28 mouse cellular contexts compared by ENCODE assay signal in the genomic region with DNA sequence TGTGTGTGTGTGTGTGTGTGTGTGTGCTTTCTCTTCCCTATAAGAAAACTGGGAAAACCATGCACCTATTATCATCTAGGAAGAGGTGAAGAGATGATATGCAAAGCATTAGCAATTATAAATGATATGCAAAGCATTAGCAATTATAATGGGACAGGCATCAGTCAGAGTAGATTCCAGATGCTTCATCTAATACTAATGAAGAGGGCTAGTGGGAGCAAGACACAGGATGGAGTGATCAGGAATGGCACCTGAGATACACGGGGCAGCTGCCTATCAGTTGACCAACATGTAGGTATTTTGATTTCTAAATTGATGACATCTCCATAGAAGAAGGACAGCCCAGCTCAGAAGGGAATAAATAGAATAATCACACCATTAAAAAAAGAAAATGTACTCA.
"Had no signal": no experiment of that assay in that cellular context is flagged by ENCODE, and none has a peak within 500 bp of the region (broad histone marks: within the 10 kb centered on the region; RNA-seq: fewer than 3 reads in every experiment).

No protein-coding gene starts in this region.

- ATAC-seq: forebrain, embryonic 13.5 days; forebrain, embryonic 14.5 days; forebrain, embryonic 15.5 days; forebrain, embryonic 16.5 days; forebrain, postnatal 0 days had no signal

- H3K27me3 ChIP-seq: embryonic facial prominence, embryonic 12.5 days; embryonic facial prominence, embryonic 13.5 days; embryonic facial prominence, embryonic 15.5 days; forebrain, embryonic 12.5 days; forebrain, embryonic 13.5 days; forebrain, embryonic 15.5 days had no signal

- H3K4me3 ChIP-seq: embryonic facial prominence, embryonic 10.5 days; embryonic facial prominence, embryonic 12.5 days; embryonic facial prominence, embryonic 13.5 days; embryonic facial prominence, embryonic 15.5 days; erythroblast, embryonic 14.5 days; forebrain, embryonic 10.5 days; forebrain, embryonic 12.5 days; forebrain, embryonic 13.5 days; forebrain, embryonic 15.5 days; gastrocnemius, adult 2 months had no signal

- H3K27ac ChIP-seq: embryonic facial prominence, embryonic 10.5 days; embryonic facial prominence, embryonic 12.5 days; embryonic facial prominence, embryonic 13.5 days; embryonic facial prominence, embryonic 15.5 days; forebrain, embryonic 10.5 days; forebrain, embryonic 12.5 days; forebrain, embryonic 13.5 days; forebrain, embryonic 15.5 days; gastrocnemius, adult 2 months had no signal

- H3K4me2 ChIP-seq: embryonic facial prominence, embryonic 12.5 days; embryonic facial prominence, embryonic 13.5 days; embryonic facial prominence, embryonic 15.5 days; forebrain, embryonic 12.5 days; forebrain, embryonic 13.5 days; forebrain, embryonic 15.5 days had no signal

- H3K36me3 ChIP-seq: embryonic facial prominence, embryonic 10.5 days; embryonic facial prominence, embryonic 12.5 days; embryonic facial prominence, embryonic 13.5 days; embryonic facial prominence, embryonic 15.5 days; forebrain, embryonic 10.5 days; forebrain, embryonic 12.5 days; forebrain, embryonic 15.5 days had no signal

- H3K9me3 ChIP-seq: embryonic facial prominence, embryonic 12.5 days; embryonic facial prominence, embryonic 13.5 days; embryonic facial prominence, embryonic 15.5 days; forebrain, embryonic 10.5 days; forebrain, embryonic 12.5 days; forebrain, embryonic 13.5 days; forebrain, embryonic 15.5 days had no signal

- H3K9ac ChIP-seq: embryonic facial prominence, embryonic 12.5 days; embryonic facial prominence, embryonic 13.5 days; embryonic facial prominence, embryonic 15.5 days; forebrain, embryonic 12.5 days; forebrain, embryonic 13.5 days; forebrain, embryonic 15.5 days; forebrain, postnatal 0 days had no signal

- H3K4me1 ChIP-seq: embryonic facial prominence, embryonic 10.5 days; embryonic facial prominence, embryonic 12.5 days; embryonic facial prominence, embryonic 13.5 days; embryonic facial prominence, embryonic 15.5 days; forebrain, embryonic 10.5 days; forebrain, embryonic 12.5 days; forebrain, embryonic 13.5 days; forebrain, embryonic 15.5 days had no signal

- DNase-seq: cerebellum, adult 2 months; cerebellum, adult 8-10 months; cerebellum, adult 9-10 months; cerebellum, adult 9-11 months; cerebellum, postnatal 10 days; cerebellum, postnatal 14 days; cerebellum, postnatal 25 days; cerebellum, postnatal 36 days; embryo, embryonic 11 days; forebrain, postnatal 0 days; gastrocnemius, adult 2 months; gastrocnemius, postnatal 10 days; gastrocnemius, postnatal 14 days; gastrocnemius, postnatal 25 days; gastrocnemius, postnatal 36 days; heart, adult 11 months; heart, adult 18-20 months had no signal
